Mouse (Mus musculus) leukemia stem cell, adult 10-12 weeks (primary cell): ENCODE measurements around the gene Tmed4. TPM values are rescaled to one million over a fixed set of nuclear protein-coding genes. Genes with fewer than 3 reads are reported as not detected.

ENCODE experiments used
- polyA plus RNA-seq: library from polyadenylated mRNA; stranded (reverse); fragments of >175 nt; gene quantifications from 2 replicates; pipeline ENCODE4 v1.2.3, GENCODE M21; 2012; ENCODE audit warnings: low replicate concordance

Gene Tmed4
- polyA plus RNA-seq: 19.5 and 19.6 TPM in 2 replicates

DNA sequence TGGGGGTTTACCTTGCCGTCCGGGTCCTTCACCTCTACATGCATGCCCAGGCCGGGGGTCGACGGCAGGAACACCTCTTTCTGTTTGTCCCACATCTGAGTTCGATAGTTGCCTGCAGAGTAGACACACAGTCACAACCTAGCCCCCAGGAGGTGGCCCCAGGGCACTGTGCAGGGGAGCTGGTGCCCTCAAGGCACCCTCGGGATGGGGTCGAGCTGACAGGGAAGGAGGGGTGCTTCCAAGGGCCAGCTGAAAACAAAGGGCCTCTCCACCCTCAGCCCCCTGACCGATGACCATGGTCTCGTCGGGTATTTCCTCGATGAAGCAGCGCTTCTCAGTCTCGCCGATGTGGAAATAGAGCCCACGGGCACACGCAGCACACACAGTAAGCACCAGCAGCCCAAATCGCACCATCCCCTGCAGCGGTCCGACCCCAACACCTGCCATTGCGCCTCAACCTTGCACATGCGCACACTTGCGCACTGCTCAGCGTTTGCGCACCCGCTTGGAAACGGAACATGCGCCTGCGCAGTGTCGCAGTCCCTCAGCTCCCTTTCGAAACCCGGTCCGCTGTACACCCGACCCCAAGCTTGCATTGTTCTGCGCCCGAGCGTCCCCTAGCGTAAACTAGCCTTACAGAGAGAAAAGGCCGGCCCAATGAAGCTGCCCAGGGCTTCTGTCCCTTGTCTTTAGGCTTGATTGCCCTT, at the start of gene Tmed4:
TSS of gene Tmed4 (minus strand) at position 484 of the 707 bp plus-strand sequence.

GRCm38 (mm10) chr11:6291401-6292115, 16.9 kb upstream of the Tmed4 start, which contains the start of gene Ogdh:
Gene Ogdh, plus strand, starts transcription at chr11:6291633.

DNA sequence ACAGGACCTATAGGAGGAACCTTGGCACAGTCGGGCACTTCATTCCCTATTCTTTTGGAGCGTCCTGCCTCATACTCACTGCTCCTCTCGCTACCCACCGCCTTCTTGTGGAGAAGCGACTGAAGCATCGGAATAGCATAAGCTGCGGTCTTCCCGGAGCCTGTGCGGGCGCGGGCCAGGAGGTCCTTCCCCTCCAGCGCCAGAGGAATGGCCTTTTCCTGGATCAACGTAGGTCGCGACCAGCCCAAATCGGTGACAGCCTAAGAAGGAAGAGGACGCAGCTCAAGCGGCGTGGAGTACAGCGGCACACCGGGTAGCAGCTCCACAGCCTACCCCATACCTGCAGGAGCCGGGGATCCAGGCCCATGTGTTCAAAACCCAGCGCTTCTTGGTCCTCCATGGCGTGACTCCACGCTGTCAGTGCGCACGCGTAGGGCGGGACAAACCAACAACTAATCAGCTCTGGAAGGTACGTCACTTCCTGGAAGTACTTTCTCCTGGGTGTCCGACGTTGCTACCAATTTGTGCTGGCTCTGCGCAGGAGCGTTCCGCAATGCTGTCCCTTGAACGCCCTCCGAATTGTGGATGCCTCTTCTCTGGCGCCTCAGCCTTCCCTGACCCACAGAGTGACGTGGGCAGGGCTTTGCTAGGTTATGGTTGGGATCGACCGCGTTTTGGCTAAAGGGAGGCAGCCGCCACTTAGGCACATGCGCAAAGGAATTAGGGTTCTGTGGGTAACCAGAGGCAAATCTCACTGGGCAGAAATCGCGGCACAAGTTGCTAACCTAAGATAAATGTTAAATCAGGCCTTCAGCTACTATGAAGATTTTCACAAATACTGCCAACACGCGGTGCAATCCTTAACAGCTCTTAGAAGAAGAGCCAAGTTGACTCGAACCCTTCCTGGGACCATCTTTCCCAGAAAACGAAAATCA, 7.1 kb downstream of the Tmed4 start, which contains the start of gene Ddx56:
TSS of gene Ddx56 (minus strand) at position 453 of the 935 bp plus-strand sequence.

GRCm38 (mm10) chr11:6230012-6230411, 44.7 kb downstream of the Tmed4 start, which contains the start of gene Npc1l1:
Gene Npc1l1, minus strand, starts transcription at chr11:6230143.

Other genes with a start within 250 kb of the Tmed4 start
- 0.33 TPM in 1 of 2 replicates, not detected in the other for gene Camk2b, start 208.5 kb downstream of the Tmed4 start, polyA plus RNA-seq
- gene A730071L15Rik, start 74.8 kb downstream of the Tmed4 start, polyA plus RNA-seq: not detected in 2 replicates
- gene Nudcd3, start 74.5 kb downstream of the Tmed4 start, polyA plus RNA-seq: 13.6 and 24.2 TPM in 2 replicates
- gene Npc1l1, start 44.7 kb downstream of the Tmed4 start, polyA plus RNA-seq: not detected in 2 replicates
- 8.9 and 15.3 TPM in 2 replicates for gene Ddx56, start 7.1 kb downstream of the Tmed4 start, polyA plus RNA-seq
- 11.1 and 80.9 TPM in 2 replicates for gene Ogdh, start 16.8 kb upstream of the Tmed4 start, polyA plus RNA-seq
- gene Zmiz2, start 114.2 kb upstream of the Tmed4 start, polyA plus RNA-seq: 490 and 546 TPM in 2 replicates
- 27.1 and 117 TPM in 2 replicates for gene Ppia, start 140.6 kb upstream of the Tmed4 start, polyA plus RNA-seq
- 15.0 and 25.2 TPM in 2 replicates for gene H2afv, start 169.6 kb upstream of the Tmed4 start, polyA plus RNA-seq
- 12.2 and 19.2 TPM in 2 replicates for gene Purb, start 201.0 kb upstream of the Tmed4 start, polyA plus RNA-seq
- gene Myo1g, start 246.1 kb upstream of the Tmed4 start, polyA plus RNA-seq: 24.2 and 24.7 TPM in 2 replicates